Mouse (Mus musculus): ENCODE measurements around the gene Sh3kbp1.

Gene Sh3kbp1

DNA sequence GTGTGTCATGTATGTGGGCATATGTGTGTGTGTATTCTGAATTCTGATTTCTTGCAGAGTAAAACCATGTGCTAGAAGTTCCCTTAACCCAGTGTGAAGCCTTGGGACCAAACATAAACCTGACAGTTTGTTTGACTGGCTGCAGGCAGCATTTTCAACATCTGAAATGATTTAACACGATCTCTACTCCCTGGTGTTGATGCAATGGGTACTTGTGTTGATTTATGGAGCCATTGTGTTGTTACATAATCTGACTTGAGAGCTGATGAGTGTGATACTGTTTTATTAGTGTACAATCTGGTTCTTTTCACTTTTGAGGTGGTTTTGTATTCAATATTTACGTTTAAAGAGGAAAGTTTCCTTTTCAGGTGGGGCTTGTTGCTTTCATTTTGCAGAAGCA is 204.1 kb downstream of the Sh3kbp1 start:
- DNase-seq (ENCODE audit: low spot score in 2 of 2), result no peak

DNA sequence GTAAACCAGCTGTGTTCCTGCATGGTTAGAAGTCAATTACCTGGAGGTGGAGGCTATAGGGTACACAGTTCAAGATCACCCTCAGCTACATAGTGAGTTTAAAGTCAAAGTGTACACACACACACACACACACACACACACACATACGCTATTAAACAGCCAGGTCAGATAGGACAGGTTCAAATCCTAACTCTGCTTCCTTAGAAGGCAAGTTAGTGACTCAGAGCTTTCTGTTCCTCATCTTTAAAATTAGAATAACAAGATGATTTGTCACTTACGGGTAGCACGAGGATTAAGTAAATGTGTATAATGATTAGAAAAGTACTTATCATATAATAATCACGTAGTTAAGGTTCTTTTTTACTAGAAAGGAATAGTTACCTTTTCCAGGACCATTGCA is 208.2 kb downstream of the Sh3kbp1 start:
- DNase-seq (ENCODE audit: low spot score in 2 of 2), result no peak

DNA sequence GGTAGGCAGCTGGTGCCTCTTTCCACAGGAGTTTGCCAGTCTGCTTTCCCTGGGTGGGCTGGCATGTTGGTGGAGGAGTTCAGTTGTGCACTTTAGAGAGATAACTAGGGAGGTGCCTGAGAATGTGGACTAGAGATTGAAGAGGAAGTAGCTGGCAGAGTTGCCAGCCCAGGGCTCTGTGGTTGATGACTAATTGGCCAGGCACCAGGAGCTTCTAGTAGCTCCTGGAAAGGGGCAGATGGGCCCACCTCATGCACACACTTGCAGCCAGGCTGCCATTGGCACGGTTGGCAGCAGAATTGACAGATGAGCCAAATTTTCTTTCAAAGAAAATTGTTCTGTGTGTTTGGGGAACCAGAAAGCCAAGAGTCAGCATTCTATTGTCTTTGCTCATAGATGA is 210.3 kb downstream of the Sh3kbp1 start:
- peak in 1 of 2 experiments; percentile 1 for DNase-seq (ENCODE audit: low spot score in 2 of 2)

- no peak for DNase-seq (ENCODE audit: low spot score in 2 of 2)
Observed at GRCm38 (mm10) chrX:159839786-159840185, 212.7 kb downstream of the Sh3kbp1 start.

DNA sequence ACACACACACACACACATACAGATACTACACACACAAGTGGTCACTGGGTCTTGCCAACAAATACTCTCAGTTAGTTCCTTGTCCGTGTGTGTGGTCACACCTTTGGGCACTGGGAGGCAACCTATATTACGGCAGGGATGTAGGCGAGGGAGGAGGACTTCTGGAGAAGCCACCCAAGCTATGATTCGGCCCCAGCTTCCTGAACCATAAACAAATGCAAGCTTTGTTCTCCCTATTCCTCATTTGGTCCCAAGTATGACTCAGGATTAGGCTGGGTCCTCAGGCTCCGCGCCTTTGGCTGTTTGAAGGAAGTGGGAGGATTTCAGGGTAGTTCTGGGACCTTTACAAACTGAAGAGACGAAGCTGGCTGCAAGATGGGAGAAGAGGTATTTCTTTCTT is 213.2 kb downstream of the Sh3kbp1 start:
- DNase-seq (ENCODE audit: low spot score in 2 of 2), result peak; percentile 11 to 20

GRCm38 (mm10) chrX:159850722-159851121 is 223.7 kb downstream of the Sh3kbp1 start:
- DNase-seq (ENCODE audit: low spot score in 2 of 2), result no peak

- DNase-seq (ENCODE audit: low spot score in 2 of 2), result no peak
Observed at GRCm38 (mm10) chrX:159856866-159857265, 229.8 kb downstream of the Sh3kbp1 start.

GRCm38 (mm10) chrX:159858126-159858525 is 231.1 kb downstream of the Sh3kbp1 start:
- no peak for DNase-seq (ENCODE audit: low spot score in 2 of 2)

- DNase-seq (ENCODE audit: low spot score in 2 of 2), result no peak
Observed at GRCm38 (mm10) chrX:159860841-159861530, 233.9 kb downstream of the Sh3kbp1 start.

GRCm38 (mm10) chrX:159867660-159868059 is 240.6 kb downstream of the Sh3kbp1 start:
- DNase-seq (ENCODE audit: low spot score in 2 of 2), result no peak

- DNase-seq (ENCODE audit: low spot score in 2 of 2), result no peak
Observed at GRCm38 (mm10) chrX:159872521-159872920, 245.4 kb downstream of the Sh3kbp1 start.

DNA sequence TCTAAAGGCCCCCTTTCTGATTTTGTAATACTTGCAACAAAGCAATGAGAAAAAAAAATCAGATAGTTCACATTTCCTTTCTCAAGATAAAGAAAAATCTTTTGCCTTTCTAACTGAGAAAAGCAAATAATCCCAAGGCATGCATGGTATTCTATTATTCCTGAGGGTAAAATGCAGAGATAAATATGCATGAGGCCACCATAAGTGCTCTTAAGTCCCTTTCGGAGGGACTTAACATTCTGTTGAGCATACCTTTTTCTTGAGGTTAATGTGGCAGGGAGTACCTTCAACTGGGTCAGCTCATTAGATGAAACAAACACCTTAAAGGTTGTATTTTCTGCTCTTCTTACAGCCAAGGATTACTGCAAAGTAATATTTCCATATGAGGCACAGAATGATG is 250.7 kb downstream of the Sh3kbp1 start:
- DNase-seq (ENCODE audit: low spot score in 2 of 2), result no peak

DNA sequence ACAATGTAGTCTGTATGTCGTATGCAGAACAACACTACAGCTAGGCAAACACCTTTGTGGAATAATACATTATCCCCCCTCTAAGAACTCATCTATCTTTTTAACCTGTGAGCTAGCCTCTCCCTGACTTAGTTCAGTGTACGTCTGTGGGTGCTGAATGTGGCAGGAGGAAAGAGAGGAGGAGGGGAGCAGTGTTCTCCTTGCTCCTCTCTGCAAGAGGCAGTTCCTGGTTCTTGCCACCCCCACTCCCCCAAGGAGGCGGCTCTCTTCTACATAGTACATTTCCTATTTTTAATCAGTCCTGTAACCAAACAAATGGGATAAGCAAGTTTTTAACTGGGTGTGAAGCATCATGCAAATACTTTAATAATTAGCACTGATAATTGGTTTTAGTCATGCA is 252.4 kb downstream of the Sh3kbp1 start:
- no peak for DNase-seq (ENCODE audit: low spot score in 2 of 2)

DNA sequence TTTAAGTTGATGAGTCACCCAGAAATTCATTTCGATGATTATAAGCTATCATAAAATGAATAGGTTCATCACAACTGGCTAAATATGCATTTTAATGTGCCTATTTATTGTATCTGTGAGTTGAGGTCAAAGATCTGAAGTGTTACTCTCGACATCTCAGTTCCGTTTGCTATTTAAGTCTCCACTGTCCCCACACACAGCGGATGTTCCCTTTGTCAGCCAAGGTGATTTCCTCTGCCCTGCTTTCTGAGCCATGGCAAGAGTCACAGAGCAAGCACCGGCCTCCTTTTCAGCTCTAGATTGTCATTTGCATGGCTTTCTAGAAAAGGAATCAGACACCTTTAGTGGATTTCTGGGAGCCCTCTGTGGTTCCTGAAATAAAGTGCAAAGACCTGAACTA is 254.5 kb downstream of the Sh3kbp1 start:
- DNase-seq (ENCODE audit: low spot score in 2 of 2), result no peak

DNA sequence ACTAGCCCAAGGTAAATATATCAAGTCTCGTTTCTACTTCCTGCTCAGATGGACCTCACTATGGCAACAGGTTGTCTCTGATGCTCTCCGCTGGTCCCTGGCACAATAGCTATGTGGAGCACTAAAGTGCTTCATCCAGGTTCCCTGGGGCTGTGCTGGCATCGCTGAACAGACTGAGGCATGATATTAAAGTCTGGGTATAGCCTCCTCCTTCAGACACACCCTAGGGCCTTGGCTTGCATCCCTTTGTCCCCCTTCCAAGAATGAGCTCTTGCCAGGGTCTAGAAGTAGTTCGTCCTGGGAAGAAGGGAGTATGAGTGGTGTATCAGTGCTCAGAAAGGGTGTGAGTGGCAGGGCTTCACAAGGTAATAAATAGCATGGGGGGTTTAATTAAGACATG is 269.5 kb downstream of the Sh3kbp1 start:
- no peak for DNase-seq (ENCODE audit: low spot score in 2 of 2)

DNA sequence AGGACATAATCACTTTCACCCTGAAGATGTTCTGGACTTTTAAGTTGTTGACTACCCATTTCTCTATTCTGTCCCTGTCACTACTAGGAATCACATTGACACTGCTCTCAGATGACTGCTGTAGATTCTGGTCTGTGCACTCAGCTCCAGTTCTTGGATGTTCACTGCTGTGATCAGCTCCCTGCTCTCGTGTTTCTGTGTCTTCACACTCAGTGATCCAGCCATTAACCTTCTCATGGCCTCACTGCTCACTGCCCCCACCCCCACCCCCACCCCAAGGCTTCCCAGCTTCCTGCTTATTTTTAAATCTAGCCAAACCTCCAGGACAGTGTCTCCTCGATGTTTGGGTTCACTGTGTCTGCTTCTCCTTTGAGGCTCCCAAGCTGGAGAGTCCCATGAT is 271.0 kb downstream of the Sh3kbp1 start:
- DNase-seq (ENCODE audit: low spot score in 2 of 2), result no peak

- DNase-seq (ENCODE audit: low spot score in 2 of 2), result no peak
Observed at GRCm38 (mm10) chrX:159899121-159899520, 272.0 kb downstream of the Sh3kbp1 start.

DNA sequence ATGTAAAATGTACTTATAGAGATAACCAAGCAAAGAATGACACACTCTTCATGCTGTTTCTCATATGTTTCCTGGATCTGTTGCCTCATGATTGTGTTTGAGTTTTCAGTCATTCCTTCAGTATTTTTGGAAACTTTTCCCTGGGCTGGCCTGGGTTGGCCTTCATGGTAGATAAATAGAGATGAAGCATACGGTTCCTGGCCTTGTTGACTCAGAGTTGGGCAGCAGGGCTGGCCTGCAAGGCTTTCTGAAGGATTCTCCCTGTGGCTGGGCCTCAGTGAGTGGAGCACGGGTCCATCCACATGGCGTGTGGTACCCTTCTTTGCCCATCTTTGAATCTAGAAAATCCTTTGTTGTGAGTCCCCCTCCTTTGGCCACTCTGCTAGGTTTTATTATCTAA is 276.3 kb downstream of the Sh3kbp1 start:
- DNase-seq (ENCODE audit: low spot score in 2 of 2), result no peak

DNA sequence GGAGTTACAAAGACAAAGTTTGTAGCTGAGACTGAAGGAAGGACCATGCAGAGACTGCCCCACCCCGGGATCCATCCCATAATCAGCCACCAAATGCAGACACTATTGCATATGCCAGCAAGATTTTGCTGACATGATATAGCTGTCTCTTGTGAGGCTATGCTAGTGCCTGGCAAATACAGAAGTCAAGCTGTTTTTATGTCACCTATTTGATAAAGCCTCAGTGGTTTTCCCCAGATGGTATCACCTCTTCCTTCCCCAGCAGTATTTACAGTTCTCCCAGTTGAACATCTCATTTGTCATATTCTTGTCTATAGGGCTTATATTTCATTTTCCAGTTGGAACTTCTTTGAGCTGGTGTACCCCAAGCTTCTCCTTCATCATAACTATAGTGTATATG is 280.6 kb downstream of the Sh3kbp1 start:
- DNase-seq (ENCODE audit: low spot score in 2 of 2), result no peak

GRCm38 (mm10) chrX:159909446-159910277 is 282.6 kb downstream of the Sh3kbp1 start:
- no peak for DNase-seq (ENCODE audit: low spot score in 2 of 2)

- peak in 1 of 2 experiments; percentile 10 for DNase-seq (ENCODE audit: low spot score in 2 of 2)
Observed at GRCm38 (mm10) chrX:159910600-159910999, 283.5 kb downstream of the Sh3kbp1 start.

DNA sequence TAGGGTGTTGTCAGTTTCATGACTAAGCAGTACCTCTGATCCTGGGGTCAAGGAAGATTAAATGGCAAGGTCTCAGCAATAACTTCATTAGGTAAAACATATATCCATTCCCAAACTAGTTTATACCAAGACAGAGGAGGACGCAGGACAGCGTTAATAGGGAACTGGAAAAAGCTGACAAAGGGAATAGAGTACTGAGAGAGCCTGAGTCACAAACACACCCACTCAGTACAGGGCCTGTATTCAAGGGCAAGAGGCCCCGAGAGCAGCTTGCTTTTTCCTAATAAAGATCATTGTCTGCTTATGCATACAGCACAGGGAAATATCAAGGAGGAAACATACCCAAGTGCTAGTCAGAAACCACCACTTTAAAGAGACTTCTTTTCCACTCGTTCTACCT is 284.5 kb downstream of the Sh3kbp1 start:
- peak in 1 of 2 experiments; percentile 12 for DNase-seq (ENCODE audit: low spot score in 2 of 2)

DNA sequence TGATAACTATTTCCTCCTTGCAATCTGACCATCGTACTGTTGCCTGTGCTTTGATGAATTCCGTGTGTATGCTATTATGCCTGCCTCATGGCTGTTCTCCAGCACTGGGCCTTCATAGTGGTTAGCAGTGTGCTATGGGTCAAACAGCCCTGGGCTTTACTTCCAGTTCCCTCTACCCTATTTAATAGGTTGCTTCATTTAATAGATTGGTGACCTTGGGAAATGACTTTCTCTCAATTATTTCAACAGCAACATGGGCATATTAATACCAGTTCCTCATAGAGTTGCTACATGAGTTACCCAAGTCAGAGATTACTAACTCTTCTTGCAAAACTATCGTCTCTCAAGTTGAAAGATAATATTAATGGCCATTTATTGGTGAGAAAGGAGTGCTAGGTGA is 285.0 kb downstream of the Sh3kbp1 start:
- DNase-seq (ENCODE audit: low spot score in 2 of 2), result no peak

Data from heart, adult 9 months (tissue).